Mouse (Mus musculus) stomach, embryonic 16.5 days (tissue): Measurements from ENCODE around the gene Rnf31. TPM values are rescaled to one million over a fixed set of nuclear protein-coding genes. Genes with fewer than 3 reads are reported as not detected.
A peak's percentile ranks its signal among the peaks of the same experiment; 100 is the strongest.

Experiments
- ATAC-seq: fragments of 200-750 bp; cut with Nextera tagmentation; 2 replicates; pipeline ENCODE4 v1.8.0; 2017; ENCODE audit warnings: moderate number of reproducible peaks, moderate TSS enrichment; ENCODE audit not compliant: insufficient read depth, low FRiP score
- H3K27ac ChIP-seq: fragments of 300-500 bp; sonication (generic); 2 replicates; pipeline ENCODE4 v1.5.1; 2014; ENCODE audit warnings: low read length
- H3K27me3 ChIP-seq: fragments of 300-500 bp; sonication (generic); 2 replicates; pipeline ENCODE4 v1.6.1; 2014; ENCODE audit warnings: low read length, control low read depth, mixed read lengths; ENCODE audit not compliant: control insufficient read depth, insufficient read depth
- H3K36me3 ChIP-seq: fragments of 300-500 bp; sonication (generic); 2 replicates; pipeline ENCODE4 v1.6.1; 2014; ENCODE audit warnings: low read length; ENCODE audit not compliant: control insufficient read depth, insufficient read depth
- H3K4me1 ChIP-seq: fragments of 300-500 bp; sonication (generic); 2 replicates; pipeline ENCODE4 v1.6.1; 2014; ENCODE audit warnings: low read length, control low read depth, mixed read lengths; ENCODE audit not compliant: control insufficient read depth, insufficient read depth
- H3K4me2 ChIP-seq: fragments of 300-500 bp; sonication (generic); 2 replicates; pipeline ENCODE4 v1.6.1; 2014; ENCODE audit warnings: low read depth, low read length, mixed read lengths
- H3K4me3 ChIP-seq: fragments of 300-500 bp; sonication (generic); replicated peaks from 2 replicates; pipeline ENCODE4 v1.5.1; 2014; ENCODE audit warnings: mild to moderate bottlenecking, low read length
- H3K9ac ChIP-seq: fragments of 300-500 bp; sonication (generic); 2 replicates; pipeline ENCODE4 v1.6.1; 2014; ENCODE audit warnings: low read length
- H3K9me3 ChIP-seq: fragments of 300-500 bp; sonication (generic); replicated peaks from 2 replicates; pipeline ENCODE4 v1.6.1; 2016; ENCODE audit warnings: low read length, control low read depth; ENCODE audit not compliant: control insufficient read depth
- WGBS: fragments of 180-500 bp; shearing (Covaris S2); extraction: QIAGEN DNeasy Blood & Tissue Kit; methylation state at CpG from one replicate; pipeline ENCODE4 v1.1.7; 2014; 5-methylcytosine and 5-hydroxymethylcytosine counted together
- polyA plus RNA-seq: library from polyadenylated mRNA; unstranded; fragments of >200 nt; fragmentation: Nextera tagmentation; extraction: Ambion mirVana; gene quantifications from 2 replicates; pipeline ENCODE4 v1.2.1, GENCODE M21; 2015

Rnf31 gene
- 18.1 and 19.1 TPM in 2 replicates for polyA plus RNA-seq

DNA sequence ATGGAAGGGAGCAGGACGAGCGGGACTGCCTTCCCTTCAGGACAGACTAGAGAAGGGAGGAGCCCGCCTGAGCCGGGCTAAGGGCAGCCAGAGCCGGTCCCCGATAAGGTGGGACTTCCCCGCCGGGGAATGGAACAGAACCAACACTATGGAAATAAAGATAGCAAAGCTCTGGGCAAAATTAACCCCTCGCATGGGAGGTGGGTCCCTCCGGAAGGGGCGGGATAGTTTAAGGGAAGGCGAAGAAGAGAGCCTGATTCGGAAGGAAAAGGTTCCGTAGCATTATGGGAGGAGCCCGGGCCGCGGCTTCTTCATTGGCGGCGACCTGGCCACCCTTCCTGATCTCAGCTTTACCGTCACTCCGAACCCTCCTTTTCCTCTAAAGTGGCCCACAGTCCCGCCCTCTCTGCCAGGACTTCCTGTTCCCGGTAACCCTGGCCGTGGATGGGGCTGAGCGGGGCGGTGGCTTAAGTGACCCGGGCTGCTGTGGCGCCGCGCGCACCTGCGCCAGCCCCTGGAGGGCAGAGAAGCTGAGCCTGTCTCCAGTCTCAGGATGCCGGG is at the start of gene Rnf31:
TSS of gene Rnf31 (plus strand) at position 378 of the 561 bp plus-strand sequence.
- H3K4me1 ChIP-seq, result peaks cover 22% of the 10 kb centered on the region
- WGBS, result under 1% methylated on average over 33 of the region's 33 CpGs
- H3K9me3 ChIP-seq, result no peaks in the 10 kb centered on the region
- H3K4me2 ChIP-seq, result peak within 1 kb of the TSS; percentile 92
- peak; percentile 90 for ATAC-seq
- H3K27ac ChIP-seq, result peak within 1 kb of the TSS; percentile 100
- H3K9ac ChIP-seq, result peak within 1 kb of the TSS; percentile 86
- H3K4me3 ChIP-seq, result peak within 1 kb of the TSS; percentile 94
- H3K27me3 ChIP-seq, result no peaks in the 10 kb centered on the region
- H3K36me3 ChIP-seq, result peaks cover 19% of the 10 kb centered on the region; the same call in 1 of the 2 replicates

DNA sequence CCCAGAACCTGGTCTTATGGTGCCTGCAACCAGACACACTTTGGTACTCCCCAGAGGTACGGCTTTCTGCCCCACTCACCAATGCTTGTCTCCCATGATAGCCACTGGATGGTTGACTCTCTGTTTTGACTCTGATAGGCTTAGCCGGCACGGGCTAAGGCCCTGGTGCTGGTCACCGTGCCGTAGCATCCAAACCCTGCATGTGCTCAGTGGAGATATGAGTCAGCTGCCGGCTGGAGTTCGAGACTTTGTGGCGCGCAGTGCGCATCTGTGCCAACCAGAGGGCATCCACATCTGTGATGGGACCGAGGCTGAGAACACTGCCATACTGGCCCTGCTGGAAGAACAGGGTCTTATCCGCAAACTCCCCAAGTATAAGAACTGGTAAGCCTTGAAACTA is 49.2 kb upstream of the Rnf31 start:
- Histone ChIP-seq H3K27ac (no peak overlapping the region), H3K4me1 (peaks cover 14% of the 10 kb centered on the region), H3K36me3 (no peaks in the 10 kb centered on the region; the same call in 1 of the 2 replicates), H3K4me2 (no peak overlapping the region), H3K9ac (no peak overlapping the region), H3K27me3 (no peaks in the 10 kb centered on the region), H3K9me3 (no peaks in the 10 kb centered on the region), H3K4me3 (no peak overlapping the region)
- 95% methylated on average over 12 of the region's 12 CpGs for WGBS
- ATAC-seq, result no peak

DNA sequence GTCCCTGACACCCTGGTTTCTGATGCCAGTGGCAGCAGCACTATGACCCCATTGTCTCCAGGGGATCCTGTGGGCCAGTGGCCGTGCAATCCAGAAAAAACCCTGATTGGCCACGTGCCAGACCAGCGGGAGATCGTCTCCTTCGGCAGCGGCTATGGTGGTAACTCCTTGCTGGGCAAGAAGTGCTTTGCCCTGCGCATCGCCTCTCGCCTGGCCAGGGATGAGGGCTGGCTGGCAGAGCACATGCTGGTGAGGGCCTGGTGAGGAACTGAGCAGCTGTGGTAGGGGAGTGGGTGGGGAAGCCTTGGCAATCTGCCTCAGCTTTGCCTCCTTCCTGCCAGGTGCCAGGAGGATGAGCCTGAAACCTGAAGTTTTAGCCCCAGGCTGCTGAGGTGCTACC is 47.2 kb upstream of the Rnf31 start:
- Histone ChIP-seq H3K9me3 (no peaks in the 10 kb centered on the region), H3K4me3 (no peak overlapping the region), H3K27ac (no peak overlapping the region), H3K4me2 (no peak overlapping the region), H3K4me1 (peaks cover 14% of the 10 kb centered on the region), H3K36me3 (peaks cover 5% of the 10 kb centered on the region; the same call in 1 of the 2 replicates), H3K27me3 (no peaks in the 10 kb centered on the region), H3K9ac (no peak overlapping the region)
- 72% methylated on average over 9 of the region's 9 CpGs for WGBS
- no peak for ATAC-seq

DNA sequence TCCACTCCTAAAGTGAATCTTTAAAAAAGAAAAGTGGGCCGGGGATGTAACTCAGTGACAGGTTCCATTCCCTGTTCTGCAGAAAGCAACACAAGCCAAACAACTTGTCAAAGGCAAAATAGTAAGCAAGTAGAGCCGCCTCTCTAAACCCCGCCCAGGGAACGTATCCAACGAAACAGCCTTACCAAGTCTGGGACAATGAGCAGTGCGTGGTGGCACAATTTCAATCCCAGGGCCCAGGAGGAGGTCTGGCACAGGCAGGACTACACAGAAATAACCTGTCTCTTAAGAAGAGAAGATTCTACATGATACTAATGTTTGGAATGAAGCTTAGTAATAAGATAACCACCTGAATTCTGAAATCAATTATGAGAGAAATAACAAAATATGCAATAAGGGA is 41.3 kb upstream of the Rnf31 start:
- peaks cover 5% of the 10 kb centered on the region; the same call in 1 of the 2 replicates for H3K36me3 ChIP-seq
- ATAC-seq, result no peak
- no peak overlapping the region for H3K9ac ChIP-seq
- no peak overlapping the region for H3K4me3 ChIP-seq
- H3K4me2 ChIP-seq, result no peak overlapping the region
- no peaks in the 10 kb centered on the region for H3K4me1 ChIP-seq
- no peak overlapping the region for H3K27ac ChIP-seq
- H3K9me3 ChIP-seq, result no peaks in the 10 kb centered on the region
- no peaks in the 10 kb centered on the region for H3K27me3 ChIP-seq
- WGBS, result 77% methylated on average over 6 of the region's 6 CpGs

DNA sequence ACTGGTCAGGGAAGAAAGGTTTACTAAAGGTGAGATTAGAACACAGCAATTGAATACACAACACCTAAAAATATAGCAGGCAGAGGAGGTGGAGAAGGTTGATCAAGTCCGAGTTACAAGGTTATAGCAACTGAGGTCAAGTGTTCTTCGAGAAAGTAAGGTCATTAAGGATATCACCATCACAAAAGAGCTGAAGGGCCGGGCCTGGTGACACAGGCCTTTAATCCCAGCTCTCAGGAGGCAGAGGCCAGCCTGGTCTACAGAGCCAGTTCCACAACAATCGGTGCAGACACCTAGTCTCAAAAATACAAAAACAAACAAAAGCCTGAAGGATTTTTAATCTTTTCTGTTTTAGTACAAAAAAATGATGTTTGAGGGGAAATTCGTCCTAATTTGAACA is 40.2 kb upstream of the Rnf31 start:
- ATAC-seq, result no peak
- H3K4me1 ChIP-seq, result no peaks in the 10 kb centered on the region
- no peaks in the 10 kb centered on the region for H3K9me3 ChIP-seq
- 73% methylated on average over 5 of the region's 5 CpGs for WGBS
- no peaks in the 10 kb centered on the region for H3K27me3 ChIP-seq
- H3K27ac ChIP-seq, result no peak overlapping the region
- no peak overlapping the region for H3K4me3 ChIP-seq
- H3K36me3 ChIP-seq, result peaks cover 5% of the 10 kb centered on the region; the same call in 1 of the 2 replicates
- H3K4me2 ChIP-seq, result no peak overlapping the region
- no peak overlapping the region for H3K9ac ChIP-seq

DNA sequence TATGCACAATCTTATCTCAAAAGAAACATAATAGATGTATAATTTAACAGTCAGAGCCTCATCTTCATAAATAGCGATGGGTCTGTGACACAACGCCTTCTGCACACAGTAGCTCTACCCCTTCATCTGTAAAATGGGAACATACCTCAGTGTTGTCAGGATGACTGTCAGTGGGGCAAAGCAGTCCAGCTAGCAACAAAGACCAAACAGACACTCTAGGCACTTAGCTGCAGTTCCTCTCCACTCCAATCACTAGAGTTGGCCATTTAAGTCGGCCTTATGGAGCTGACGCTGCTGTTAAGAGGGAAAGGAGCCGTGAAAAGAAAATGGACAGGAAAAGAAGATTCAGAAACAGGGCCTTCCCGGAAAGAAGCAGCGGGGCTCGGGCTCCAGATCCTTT is 39.7 kb upstream of the Rnf31 start:
- Histone ChIP-seq H3K4me2 (no peak overlapping the region), H3K27me3 (no peaks in the 10 kb centered on the region), H3K36me3 (peaks cover 5% of the 10 kb centered on the region; the same call in 1 of the 2 replicates), H3K4me3 (no peak overlapping the region), H3K27ac (no peak overlapping the region), H3K4me1 (peaks cover 3% of the 10 kb centered on the region; the same call in 1 of the 2 replicates), H3K9me3 (no peaks in the 10 kb centered on the region), H3K9ac (no peak overlapping the region)
- ATAC-seq, result no peak
- 88% methylated on average over 8 of the region's 8 CpGs for WGBS

DNA sequence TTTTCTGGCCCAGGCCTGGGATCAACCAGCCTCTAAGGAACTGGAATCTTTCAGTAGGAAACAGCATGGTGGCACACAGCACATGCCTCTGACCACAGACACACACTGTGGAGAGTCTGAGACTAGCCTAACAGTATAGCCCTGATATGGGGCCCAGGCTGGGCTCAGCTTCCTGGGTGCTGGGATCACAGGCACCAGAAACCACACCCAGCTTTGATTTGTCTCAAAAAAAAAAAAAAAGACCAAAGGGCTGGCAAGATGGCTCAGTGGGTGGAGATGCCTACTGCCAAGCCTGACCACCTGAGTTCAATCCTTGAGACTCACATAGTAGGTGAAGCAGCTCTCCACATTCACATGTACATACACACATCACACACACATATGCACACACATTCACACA is 36.9 kb upstream of the Rnf31 start:
- Histone ChIP-seq H3K27me3 (no peaks in the 10 kb centered on the region), H3K9me3 (no peaks in the 10 kb centered on the region), H3K36me3 (no peaks in the 10 kb centered on the region), H3K4me3 (no peak overlapping the region), H3K27ac (no peak overlapping the region), H3K4me2 (no peak overlapping the region), H3K4me1 (peaks cover 6% of the 10 kb centered on the region; the same call in 1 of the 2 replicates), H3K9ac (no peak overlapping the region)
- ATAC-seq, result no peak

DNA sequence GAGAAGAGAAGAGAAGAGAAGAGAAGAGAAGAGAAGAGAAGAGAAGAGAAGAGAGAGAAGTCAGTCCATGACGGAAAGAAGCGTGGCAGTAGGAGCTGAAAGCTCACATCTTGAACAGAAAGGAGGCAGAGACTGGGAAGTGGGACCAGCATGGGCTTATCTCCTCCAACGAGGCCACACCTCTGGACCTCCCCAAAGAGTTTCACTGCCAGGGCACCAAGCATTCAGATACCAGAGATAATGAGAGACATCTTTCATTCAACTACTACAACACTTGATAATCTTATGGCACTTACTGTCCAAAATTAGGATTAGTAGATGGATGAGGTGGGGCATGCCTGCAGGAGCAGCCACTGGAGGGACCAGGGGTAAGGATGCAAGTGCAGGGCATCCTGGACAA is 35.7 kb upstream of the Rnf31 start:
- Histone ChIP-seq H3K4me2 (no peak overlapping the region), H3K36me3 (no peaks in the 10 kb centered on the region), H3K4me1 (peaks cover 6% of the 10 kb centered on the region; the same call in 1 of the 2 replicates), H3K9me3 (no peaks in the 10 kb centered on the region), H3K4me3 (no peak overlapping the region), H3K9ac (no peak overlapping the region), H3K27ac (no peak overlapping the region), H3K27me3 (no peaks in the 10 kb centered on the region)
- ATAC-seq, result no peak
- 79% methylated on average over 3 of the region's 3 CpGs for WGBS

DNA sequence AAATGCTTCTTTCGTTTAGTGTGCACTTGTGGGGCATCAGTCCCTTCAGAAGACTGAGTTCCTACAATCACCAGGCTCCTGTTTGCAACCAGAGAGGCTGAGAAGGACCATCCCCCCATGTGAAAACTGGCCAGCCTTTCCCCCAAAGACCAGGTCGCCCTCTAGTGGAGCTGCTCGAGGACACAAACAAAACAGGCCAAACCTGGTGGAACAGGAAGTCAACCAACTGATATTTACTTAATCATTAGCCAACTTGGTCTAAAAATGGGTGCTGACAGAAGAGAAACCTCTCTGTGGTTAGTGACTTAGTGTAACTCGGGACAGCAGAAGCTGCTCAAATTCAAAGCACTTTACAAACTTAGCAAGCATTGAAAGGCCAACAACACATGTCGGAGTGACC is 34.5 kb upstream of the Rnf31 start:
- no peaks in the 10 kb centered on the region for H3K36me3 ChIP-seq
- peak overlapping the region; percentile 85 for H3K27ac ChIP-seq
- no peaks in the 10 kb centered on the region for H3K9me3 ChIP-seq
- WGBS, result 16% methylated on average over 5 of the region's 5 CpGs
- no peak overlapping the region for H3K9ac ChIP-seq
- no peak overlapping the region for H3K4me2 ChIP-seq
- ATAC-seq, result no peak
- H3K27me3 ChIP-seq, result no peaks in the 10 kb centered on the region
- no peak overlapping the region for H3K4me3 ChIP-seq
- H3K4me1 ChIP-seq, result peaks cover 16% of the 10 kb centered on the region
